Mouse (Mus musculus): ENCODE results near the gene G3bp2.

DNA sequence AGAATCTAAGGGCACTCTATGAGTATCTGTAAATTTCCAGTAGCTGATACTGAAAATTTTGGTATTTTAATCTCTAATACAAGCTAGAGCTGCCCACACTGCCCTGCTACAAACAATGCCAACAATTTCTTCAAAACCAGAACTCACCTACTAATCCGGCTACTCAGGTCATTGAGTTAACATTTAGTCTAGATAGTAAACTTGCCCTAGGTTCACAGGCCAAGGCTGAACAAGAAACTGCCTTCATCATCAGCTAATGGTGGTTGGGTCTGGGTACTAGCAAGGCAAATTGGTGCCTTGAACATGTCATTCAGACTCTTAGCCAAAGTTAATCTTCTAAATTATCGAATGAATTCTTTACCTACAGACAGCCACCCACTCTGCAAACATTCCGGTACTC, 2.2 kb downstream of the G3bp2 start:
- no peak for TF ChIP-seq POLR2A (IDR thresholded peaks at IDR 0.05; ENCODE audit: insufficient read length, low read depth)
- TF ChIP-seq E2F4 (IDR thresholded peaks at IDR 0.05; ENCODE audit: insufficient read depth) = no peak
- TF ChIP-seq TCF12 (IDR thresholded peaks at IDR 0.05; ENCODE audit: insufficient read depth, poor library complexity, severe bottlenecking) = no peak
- TF ChIP-seq USF1 (IDR thresholded peaks at IDR 0.05; ENCODE audit: low read depth) = no peak
- TF ChIP-seq REST (IDR thresholded peaks at IDR 0.05; ENCODE audit: insufficient read depth, insufficient read length) = no peak

Data from myocyte (in vitro differentiated cells).